Mouse (Mus musculus): ENCODE data around the gene Wiz. TPM values are rescaled to one million over a fixed set of nuclear protein-coding genes. Genes with fewer than 3 reads are reported as not detected.

The Wiz gene
- total RNA-seq, 2 experiments from 2014 or later, result 17.5 to 24.5 TPM

Small RNA genes within 50 kb of the gene (microRNA-seq; reads per million reads assigned to microRNA genes)
- 0 reads per million in 2 experiments for gene Gm22201

Other genes starting within 250 kb of the Wiz start
- gene Notch3, start 222.6 kb downstream of the Wiz start, total RNA-seq (2021), result 10 to 100 TPM; 39.6 to 47.8 TPM
- gene Ephx3, start 199.9 kb downstream of the Wiz start, total RNA-seq (2021), result under 1 TPM; 0.14 to 0.20 TPM
- 10 to 100 TPM; 55.4 to 70.2 TPM for gene Brd4, start 104.7 kb downstream of the Wiz start, total RNA-seq (2021)
- gene Akap8, start 68.2 kb downstream of the Wiz start, total RNA-seq (2021), result 10 to 100 TPM; 37.6 to 50.2 TPM
- gene Akap8l, start 38.8 kb downstream of the Wiz start, total RNA-seq (2021), result 10 to 100 TPM; 23.7 to 39.9 TPM
- under 1 TPM; 0.70 to 0.90 TPM for gene Rasal3, start 14.1 kb upstream of the Wiz start, total RNA-seq (2021)
- gene Pglyrp2, start 34.7 kb upstream of the Wiz start, total RNA-seq (2021), result not detected
- gene Cyp4f39, start 63.3 kb upstream of the Wiz start, total RNA-seq (2021), result 1 to 10 TPM in 1 of 2 experiments, under 1 TPM in 1; 0.61 to 1.0 TPM
- 1 to 10 TPM; 1.7 to 2.3 TPM for gene Cyp4f17, start 116.6 kb upstream of the Wiz start, total RNA-seq (2021)
- gene Cyp4f16, start 147.1 kb upstream of the Wiz start, total RNA-seq (2021), result 1 to 10 TPM; 4.5 to 5.9 TPM
- not detected for gene Cyp4f37, start 231.9 kb upstream of the Wiz start, total RNA-seq (2021)

Data from gastrocnemius, postnatal 10 days (tissue).